Mouse (Mus musculus): ENCODE measurements around the gene Clic4. TPM values are rescaled to one million over a fixed set of nuclear protein-coding genes. Genes with fewer than 3 reads are reported as not detected.
A peak's percentile ranks its signal among the peaks of the same experiment; 100 is the strongest.

Clic4 gene
- polyA plus RNA-seq, 1 experiment = 50.2 TPM

DNA sequence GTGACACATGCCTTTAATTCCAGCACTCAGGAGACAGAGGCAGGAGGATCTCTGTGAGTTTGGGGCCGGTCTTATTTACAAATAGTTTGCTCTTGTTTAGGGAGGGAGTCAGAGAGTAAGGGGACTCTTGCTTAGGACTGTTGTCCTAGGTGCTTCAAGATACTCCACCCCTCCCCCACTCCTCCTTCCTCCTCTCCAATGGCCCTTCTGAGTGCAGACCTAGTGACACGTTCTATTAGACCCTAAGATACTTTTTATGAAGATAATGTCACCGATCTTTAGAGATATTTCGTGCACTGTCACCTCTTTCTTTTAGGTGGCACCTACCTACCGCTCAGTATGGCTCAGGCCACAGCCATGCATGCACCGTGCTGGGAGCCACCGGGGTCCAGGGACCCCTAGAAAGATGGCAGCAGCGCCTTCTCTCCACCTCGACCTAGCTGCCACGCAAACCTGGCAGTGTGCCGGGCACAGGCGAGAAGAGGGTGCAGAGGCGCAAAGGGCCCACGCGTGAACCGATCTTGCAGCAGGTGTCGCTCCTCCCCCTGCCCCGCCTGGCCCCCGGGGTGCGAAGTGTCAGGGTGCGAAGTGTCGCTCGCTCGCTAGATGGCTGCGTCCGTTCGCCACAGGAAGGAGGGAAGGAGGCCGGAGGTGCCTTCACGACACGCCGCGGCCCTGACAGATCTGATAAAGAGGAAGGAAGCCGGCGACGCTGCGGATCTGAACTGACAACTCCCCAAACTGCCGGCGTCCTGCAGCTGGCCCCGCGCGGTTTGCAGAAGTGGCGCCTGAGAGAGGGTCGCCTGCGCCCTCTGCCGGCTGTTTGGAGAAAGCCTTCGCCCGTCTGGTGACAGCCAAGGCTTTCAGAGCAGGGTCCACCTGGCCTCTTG, 66.7 kb downstream of the Clic4 start:
- peak; percentile 42; the same call in 1 of the 2 replicates for TF ChIP-seq POLR2A (IDR thresholded peaks at IDR 0.05; ENCODE audit: control insufficient read depth, extremely low read depth, insufficient read depth, low read length, poor library complexity)
- peak; percentile 99 for TF ChIP-seq CTCF (IDR thresholded peaks at IDR 0.05; ENCODE audit: borderline replicate concordance, control insufficient read depth, extremely low read depth, insufficient read depth, low read length, poor library complexity)
- Histone ChIP-seq H3K27me3 (ENCODE audit: control insufficient read depth, insufficient read depth, low read length) (no peaks in the 10 kb centered on the region), H3K4me1 (replicated peaks; ENCODE audit: control insufficient read depth, insufficient read depth, low read length) (peaks cover 35% of the 10 kb centered on the region), H3K4me3 (ENCODE audit: control insufficient read depth, insufficient read depth, low read length) (peak overlapping the region; percentile 26), H3K27ac (ENCODE audit: control insufficient read depth, insufficient read depth, low read length) (peak overlapping the region; percentile 48), H3K36me3 (ENCODE audit: control insufficient read depth, insufficient read depth, low read length) (no peaks in the 10 kb centered on the region)
- DNase-seq = peak; percentile 94
- WGBS = 4% methylated on average over 47 of the region's 47 CpGs

DNA sequence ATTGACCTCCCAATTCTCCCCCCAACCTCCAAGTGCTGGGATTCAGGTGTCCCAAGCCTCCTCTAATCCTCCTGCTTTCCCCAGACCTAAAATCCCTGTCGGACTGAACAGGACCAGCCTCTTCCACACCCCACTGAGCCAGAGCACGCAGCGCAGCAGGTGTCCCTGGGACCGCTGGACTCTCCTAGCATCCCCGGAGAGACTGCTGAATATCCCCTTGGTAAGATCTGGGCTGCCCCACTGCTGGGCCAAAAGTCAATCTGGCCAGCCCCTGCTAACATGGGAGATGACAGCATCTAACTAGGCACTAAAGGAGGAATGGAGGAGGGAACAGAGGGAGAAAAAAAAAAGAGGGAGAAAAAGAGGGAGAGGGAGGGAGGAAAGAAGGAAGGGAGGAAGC, 67.4 kb downstream of the Clic4 start:
- Histone ChIP-seq H3K27ac (ENCODE audit: control insufficient read depth, insufficient read depth, low read length) (no peak overlapping the region), H3K4me1 (replicated peaks; ENCODE audit: control insufficient read depth, insufficient read depth, low read length) (peaks cover 35% of the 10 kb centered on the region), H3K27me3 (ENCODE audit: control insufficient read depth, insufficient read depth, low read length) (no peaks in the 10 kb centered on the region), H3K4me3 (ENCODE audit: control insufficient read depth, insufficient read depth, low read length) (no peak overlapping the region), H3K36me3 (ENCODE audit: control insufficient read depth, insufficient read depth, low read length) (no peaks in the 10 kb centered on the region)
- no peak for TF ChIP-seq POLR2A (IDR thresholded peaks at IDR 0.05; ENCODE audit: control insufficient read depth, extremely low read depth, insufficient read depth, low read length, poor library complexity)
- no peak for TF ChIP-seq CTCF (IDR thresholded peaks at IDR 0.05; ENCODE audit: borderline replicate concordance, control insufficient read depth, extremely low read depth, insufficient read depth, low read length, poor library complexity)
- WGBS = 96% methylated on average over 5 of the region's 5 CpGs
- DNase-seq = no peak

DNA sequence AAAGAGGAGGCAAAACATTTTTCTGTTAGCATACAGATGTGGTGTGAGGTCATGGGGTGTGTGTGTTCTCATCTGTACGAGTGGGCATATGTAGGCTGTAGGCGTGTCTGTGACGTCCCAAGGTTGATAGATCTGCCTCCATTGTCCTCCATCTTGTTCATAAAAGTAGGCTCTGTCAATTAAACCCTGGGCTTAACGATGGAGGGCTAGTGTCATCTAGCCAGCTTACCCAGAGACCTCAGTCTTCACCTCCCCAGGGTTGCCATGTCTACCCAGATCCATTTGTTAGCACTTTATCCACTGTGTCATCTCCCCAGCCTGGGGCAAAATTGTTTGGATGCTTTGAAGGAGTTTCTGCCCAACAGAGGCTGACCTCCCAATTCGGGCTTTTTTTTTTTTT, 67.9 kb downstream of the Clic4 start:
- DNase-seq = no peak
- WGBS = 69% methylated on average over 5 of the region's 5 CpGs
- no peak for TF ChIP-seq CTCF (IDR thresholded peaks at IDR 0.05; ENCODE audit: borderline replicate concordance, control insufficient read depth, extremely low read depth, insufficient read depth, low read length, poor library complexity)
- TF ChIP-seq POLR2A (IDR thresholded peaks at IDR 0.05; ENCODE audit: control insufficient read depth, extremely low read depth, insufficient read depth, low read length, poor library complexity) = no peak
- Histone ChIP-seq H3K4me1 (replicated peaks; ENCODE audit: control insufficient read depth, insufficient read depth, low read length) (peaks cover 35% of the 10 kb centered on the region), H3K4me3 (ENCODE audit: control insufficient read depth, insufficient read depth, low read length) (no peak overlapping the region), H3K27ac (ENCODE audit: control insufficient read depth, insufficient read depth, low read length) (no peak overlapping the region), H3K36me3 (ENCODE audit: control insufficient read depth, insufficient read depth, low read length) (no peaks in the 10 kb centered on the region), H3K27me3 (ENCODE audit: control insufficient read depth, insufficient read depth, low read length) (no peaks in the 10 kb centered on the region)

DNA sequence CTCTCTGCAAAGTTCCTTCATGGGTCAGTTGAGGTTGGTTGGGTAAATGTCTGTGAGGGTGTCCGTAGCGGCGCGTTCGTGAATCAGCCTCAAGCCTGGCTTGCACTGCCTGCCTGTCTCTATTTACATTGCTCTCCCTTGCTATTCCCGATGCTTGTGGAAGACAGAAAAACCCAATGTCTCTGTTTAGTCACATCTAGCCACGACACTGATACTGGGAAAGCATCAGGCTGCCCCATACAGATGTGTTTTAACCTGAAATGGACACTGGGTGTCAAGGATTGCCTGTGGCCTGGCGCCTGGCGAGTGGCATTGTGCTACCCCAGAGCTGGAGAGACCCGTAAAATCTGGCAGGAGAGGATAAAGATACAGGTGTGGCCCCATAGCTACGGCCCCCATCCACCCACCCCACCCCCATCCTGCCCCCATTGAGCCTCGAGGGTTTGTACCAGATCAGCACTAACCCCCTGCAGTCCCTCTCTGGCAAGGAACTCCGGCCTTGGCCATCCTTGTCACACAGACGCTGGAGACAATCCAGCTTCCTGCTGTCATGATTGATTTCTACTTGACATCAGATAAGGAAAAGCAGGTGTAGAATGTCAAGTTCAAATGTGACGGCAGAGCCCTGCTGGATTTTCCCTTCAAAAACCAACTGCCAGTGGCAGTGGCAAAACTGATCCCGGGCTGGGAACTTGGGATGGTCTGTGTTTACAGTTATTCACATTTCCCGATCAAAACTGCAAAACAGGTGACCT, 68.6 kb downstream of the Clic4 start:
- WGBS = 29% methylated on average over 17 of the region's 17 CpGs
- Histone ChIP-seq H3K27me3 (ENCODE audit: control insufficient read depth, insufficient read depth, low read length) (no peaks in the 10 kb centered on the region), H3K36me3 (ENCODE audit: control insufficient read depth, insufficient read depth, low read length) (no peaks in the 10 kb centered on the region), H3K27ac (ENCODE audit: control insufficient read depth, insufficient read depth, low read length) (peak overlapping the region; percentile 55; the same call in 1 of the 2 replicates), H3K4me1 (replicated peaks; ENCODE audit: control insufficient read depth, insufficient read depth, low read length) (peaks cover 35% of the 10 kb centered on the region), H3K4me3 (ENCODE audit: control insufficient read depth, insufficient read depth, low read length) (0 out of 2 replicates have a peak overlapping the region, but pooled peaks have one; percentile 12)
- peak; percentile 17 for DNase-seq
- TF ChIP-seq CTCF (IDR thresholded peaks at IDR 0.05; ENCODE audit: borderline replicate concordance, control insufficient read depth, extremely low read depth, insufficient read depth, low read length, poor library complexity) (no peak), POLR2A (IDR thresholded peaks at IDR 0.05; ENCODE audit: control insufficient read depth, extremely low read depth, insufficient read depth, low read length, poor library complexity) (no peak)

DNA sequence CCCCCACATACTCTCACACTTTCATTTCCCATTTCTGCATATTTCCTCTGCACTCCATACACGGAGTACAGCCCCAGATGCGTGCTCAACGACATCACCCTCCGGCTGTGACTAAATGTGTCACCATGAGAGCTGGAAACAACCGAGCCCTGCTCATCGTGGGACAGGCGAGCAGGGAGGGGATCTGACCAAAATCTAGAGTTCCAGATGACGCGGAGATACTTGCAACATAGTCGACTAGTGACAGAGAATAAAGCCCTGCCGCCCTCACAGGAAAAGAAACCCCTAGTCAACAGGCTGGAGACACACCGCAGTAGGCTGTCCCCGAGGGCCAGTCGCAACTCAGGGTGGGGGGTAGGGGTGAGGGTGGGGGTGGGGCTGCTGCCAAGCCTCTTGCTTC, 69.3 kb downstream of the Clic4 start:
- Histone ChIP-seq H3K4me1 (replicated peaks; ENCODE audit: control insufficient read depth, insufficient read depth, low read length) (peaks cover 37% of the 10 kb centered on the region), H3K36me3 (ENCODE audit: control insufficient read depth, insufficient read depth, low read length) (no peaks in the 10 kb centered on the region), H3K4me3 (ENCODE audit: control insufficient read depth, insufficient read depth, low read length) (peak overlapping the region; percentile 50), H3K27me3 (ENCODE audit: control insufficient read depth, insufficient read depth, low read length) (no peaks in the 10 kb centered on the region), H3K27ac (ENCODE audit: control insufficient read depth, insufficient read depth, low read length) (peak overlapping the region; percentile 55; the same call in 1 of the 2 replicates)
- TF ChIP-seq POLR2A (IDR thresholded peaks at IDR 0.05; ENCODE audit: control insufficient read depth, extremely low read depth, insufficient read depth, low read length, poor library complexity) (no peak), CTCF (IDR thresholded peaks at IDR 0.05; ENCODE audit: borderline replicate concordance, control insufficient read depth, extremely low read depth, insufficient read depth, low read length, poor library complexity) (no peak)
- DNase-seq = peak; percentile 52
- WGBS = under 1% methylated on average over 14 of the region's 14 CpGs

DNA sequence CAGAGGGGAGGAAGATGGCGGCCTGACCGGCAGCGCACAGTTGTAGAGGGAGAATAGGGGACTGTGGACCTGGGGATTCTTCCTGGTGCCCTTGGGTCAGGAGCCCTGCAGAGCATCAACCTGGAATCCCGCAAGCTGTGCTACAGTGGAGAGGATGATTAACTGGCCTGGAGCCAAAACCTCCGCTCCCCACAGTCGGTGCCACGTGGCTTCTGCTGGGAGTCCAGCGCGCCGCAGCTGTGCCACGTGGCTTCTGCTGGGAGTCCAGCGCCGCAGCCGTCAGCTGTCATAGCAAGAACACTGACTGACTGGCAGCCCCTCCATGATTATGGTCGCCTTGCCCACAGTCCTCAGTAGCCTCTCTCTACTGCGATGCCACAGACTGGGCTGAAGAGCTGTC, 70.8 kb downstream of the Clic4 start:
- Histone ChIP-seq H3K27ac (ENCODE audit: control insufficient read depth, insufficient read depth, low read length) (no peak overlapping the region), H3K4me1 (replicated peaks; ENCODE audit: control insufficient read depth, insufficient read depth, low read length) (peaks cover 44% of the 10 kb centered on the region), H3K4me3 (ENCODE audit: control insufficient read depth, insufficient read depth, low read length) (no peak overlapping the region), H3K27me3 (ENCODE audit: control insufficient read depth, insufficient read depth, low read length) (no peaks in the 10 kb centered on the region), H3K36me3 (ENCODE audit: control insufficient read depth, insufficient read depth, low read length) (no peaks in the 10 kb centered on the region)
- DNase-seq = no peak
- 68% methylated on average over 16 of the region's 16 CpGs for WGBS
- TF ChIP-seq POLR2A (IDR thresholded peaks at IDR 0.05; ENCODE audit: control insufficient read depth, extremely low read depth, insufficient read depth, low read length, poor library complexity) = no peak
- TF ChIP-seq CTCF (IDR thresholded peaks at IDR 0.05; ENCODE audit: borderline replicate concordance, control insufficient read depth, extremely low read depth, insufficient read depth, low read length, poor library complexity) = no peak

Measured in thymus, adult 2 months (tissue).